Mouse (Mus musculus): ENCODE data around the gene Srrm1. TPM values are rescaled to one million over a fixed set of nuclear protein-coding genes. Genes with fewer than 3 reads are reported as not detected.
A peak's percentile ranks its signal among the peaks of the same experiment; 100 is the strongest.

The Srrm1 gene
- polyA plus RNA-seq, 1 experiment from 2014 or later: 298 TPM

GRCm38 (mm10) chr4:135301166-135301565 is 52.0 kb downstream of the Srrm1 start:
- no peaks in the 10 kb centered on the region for H3K9me3 ChIP-seq
- peaks cover 20% of the 10 kb centered on the region for H3K4me1 ChIP-seq (replicated peaks)
- H3K9ac ChIP-seq (replicated peaks): no peak overlapping the region
- no peak overlapping the region for H3K4me2 ChIP-seq
- no peak for ATAC-seq (ENCODE audit: insufficient number of reproducible peaks, insufficient read depth, low FRiP score, low TSS enrichment, low read depth)
- H3K27ac ChIP-seq: no peak overlapping the region
- H3K36me3 ChIP-seq: no peaks in the 10 kb centered on the region
- 83% methylated on average over 3 of the region's 3 CpGs for WGBS
- H3K27me3 ChIP-seq: no peaks in the 10 kb centered on the region
- H3K4me3 ChIP-seq (replicated peaks): no peak overlapping the region

- Histone ChIP-seq H3K4me3 (replicated peaks) (no peak overlapping the region), H3K4me2 (no peak overlapping the region), H3K27ac (no peak overlapping the region), H3K4me1 (replicated peaks) (peaks cover 20% of the 10 kb centered on the region), H3K36me3 (no peaks in the 10 kb centered on the region), H3K9me3 (no peaks in the 10 kb centered on the region), H3K9ac (replicated peaks) (no peak overlapping the region), H3K27me3 (no peaks in the 10 kb centered on the region)
- no peak for ATAC-seq (ENCODE audit: insufficient number of reproducible peaks, insufficient read depth, low FRiP score, low TSS enrichment, low read depth)
- 90% methylated on average over 26 of the region's 26 CpGs for WGBS
Measured at GRCm38 (mm10) chr4:135300248-135301041, 52.7 kb downstream of the Srrm1 start.

GRCm38 (mm10) chr4:135298680-135299079 is 54.4 kb downstream of the Srrm1 start:
- Histone ChIP-seq H3K4me2 (no peak overlapping the region), H3K4me1 (replicated peaks) (peaks cover 20% of the 10 kb centered on the region), H3K27me3 (no peaks in the 10 kb centered on the region), H3K9ac (replicated peaks) (no peak overlapping the region), H3K36me3 (no peaks in the 10 kb centered on the region), H3K9me3 (no peaks in the 10 kb centered on the region), H3K4me3 (replicated peaks) (no peak overlapping the region), H3K27ac (peak overlapping the region; percentile 82)
- 92% methylated on average over 10 of the region's 10 CpGs for WGBS
- no peak for ATAC-seq (ENCODE audit: insufficient number of reproducible peaks, insufficient read depth, low FRiP score, low TSS enrichment, low read depth)

GRCm38 (mm10) chr4:135297931-135298546 is 55.1 kb downstream of the Srrm1 start:
- Histone ChIP-seq H3K27ac (peak overlapping the region; percentile 82), H3K4me3 (replicated peaks) (no peak overlapping the region), H3K9ac (replicated peaks) (no peak overlapping the region), H3K4me1 (replicated peaks) (peaks cover 20% of the 10 kb centered on the region), H3K36me3 (no peaks in the 10 kb centered on the region), H3K27me3 (no peaks in the 10 kb centered on the region), H3K4me2 (no peak overlapping the region), H3K9me3 (no peaks in the 10 kb centered on the region)
- WGBS: 76% methylated on average over 15 of the region's 15 CpGs
- peak; percentile 55 for ATAC-seq (ENCODE audit: insufficient number of reproducible peaks, insufficient read depth, low FRiP score, low TSS enrichment, low read depth)

GRCm38 (mm10) chr4:135297146-135297545 is 56.0 kb downstream of the Srrm1 start:
- Histone ChIP-seq H3K27ac (no peak overlapping the region), H3K27me3 (no peaks in the 10 kb centered on the region), H3K36me3 (no peaks in the 10 kb centered on the region), H3K4me1 (replicated peaks) (peaks cover 26% of the 10 kb centered on the region), H3K9me3 (no peaks in the 10 kb centered on the region), H3K9ac (replicated peaks) (no peak overlapping the region), H3K4me3 (replicated peaks) (no peak overlapping the region), H3K4me2 (no peak overlapping the region)
- ATAC-seq (ENCODE audit: insufficient number of reproducible peaks, insufficient read depth, low FRiP score, low TSS enrichment, low read depth): no peak
- WGBS: 67% methylated on average over 7 of the region's 7 CpGs

GRCm38 (mm10) chr4:135296565-135296964 is 56.6 kb downstream of the Srrm1 start:
- H3K9me3 ChIP-seq: no peaks in the 10 kb centered on the region
- peaks cover 32% of the 10 kb centered on the region for H3K4me1 ChIP-seq (replicated peaks)
- no peaks in the 10 kb centered on the region for H3K27me3 ChIP-seq
- no peak overlapping the region for H3K4me3 ChIP-seq (replicated peaks)
- H3K4me2 ChIP-seq: no peak overlapping the region
- no peak overlapping the region for H3K9ac ChIP-seq (replicated peaks)
- no peak overlapping the region for H3K27ac ChIP-seq
- ATAC-seq (ENCODE audit: insufficient number of reproducible peaks, insufficient read depth, low FRiP score, low TSS enrichment, low read depth): no peak
- H3K36me3 ChIP-seq: no peaks in the 10 kb centered on the region

GRCm38 (mm10) chr4:135293813-135294212 is 59.3 kb downstream of the Srrm1 start:
- ATAC-seq (ENCODE audit: insufficient number of reproducible peaks, insufficient read depth, low FRiP score, low TSS enrichment, low read depth): no peak
- Histone ChIP-seq H3K9me3 (no peaks in the 10 kb centered on the region), H3K27ac (no peak overlapping the region), H3K4me2 (no peak overlapping the region), H3K4me3 (replicated peaks) (no peak overlapping the region), H3K4me1 (replicated peaks) (peaks cover 33% of the 10 kb centered on the region), H3K27me3 (no peaks in the 10 kb centered on the region), H3K9ac (replicated peaks) (no peak overlapping the region), H3K36me3 (no peaks in the 10 kb centered on the region)
- WGBS: 89% methylated on average over 3 of the region's 3 CpGs

GRCm38 (mm10) chr4:135292477-135293089 is 60.5 kb downstream of the Srrm1 start:
- Histone ChIP-seq H3K36me3 (no peaks in the 10 kb centered on the region), H3K4me2 (peak overlapping the region; percentile 38), H3K27ac (peak overlapping the region; percentile 62), H3K4me1 (replicated peaks) (peaks cover 27% of the 10 kb centered on the region), H3K27me3 (no peaks in the 10 kb centered on the region), H3K9ac (replicated peaks) (no peak overlapping the region), H3K9me3 (no peaks in the 10 kb centered on the region), H3K4me3 (replicated peaks) (no peak overlapping the region)
- WGBS: 8% methylated on average over 12 of the region's 12 CpGs
- peak; percentile 56 for ATAC-seq (ENCODE audit: insufficient number of reproducible peaks, insufficient read depth, low FRiP score, low TSS enrichment, low read depth)

- no peak for ATAC-seq (ENCODE audit: insufficient number of reproducible peaks, insufficient read depth, low FRiP score, low TSS enrichment, low read depth)
- Histone ChIP-seq H3K36me3 (no peaks in the 10 kb centered on the region), H3K4me1 (replicated peaks) (peaks cover 24% of the 10 kb centered on the region), H3K9me3 (no peaks in the 10 kb centered on the region), H3K4me2 (peak overlapping the region; percentile 38; the same call in 1 of the 2 replicates), H3K9ac (replicated peaks) (no peak overlapping the region), H3K27me3 (no peaks in the 10 kb centered on the region), H3K4me3 (replicated peaks) (no peak overlapping the region), H3K27ac (peak overlapping the region; percentile 62; the same call in 1 of the 2 replicates)
- 57% methylated on average over 6 of the region's 6 CpGs for WGBS
Measured at GRCm38 (mm10) chr4:135291841-135292240, 61.3 kb downstream of the Srrm1 start.

- H3K27me3 ChIP-seq: no peaks in the 10 kb centered on the region
- peaks cover 27% of the 10 kb centered on the region for H3K4me1 ChIP-seq (replicated peaks)
- H3K4me2 ChIP-seq: no peak overlapping the region
- no peaks in the 10 kb centered on the region for H3K9me3 ChIP-seq
- WGBS: 90% methylated on average over 8 of the region's 8 CpGs
- no peaks in the 10 kb centered on the region for H3K36me3 ChIP-seq
- no peak overlapping the region for H3K27ac ChIP-seq
- H3K9ac ChIP-seq (replicated peaks): no peak overlapping the region
- no peak for ATAC-seq (ENCODE audit: insufficient number of reproducible peaks, insufficient read depth, low FRiP score, low TSS enrichment, low read depth)
- no peak overlapping the region for H3K4me3 ChIP-seq (replicated peaks)
Measured at GRCm38 (mm10) chr4:135291199-135291598, 61.9 kb downstream of the Srrm1 start.

GRCm38 (mm10) chr4:135287975-135288374 is 65.1 kb downstream of the Srrm1 start:
- no peaks in the 10 kb centered on the region for H3K36me3 ChIP-seq
- H3K9ac ChIP-seq (replicated peaks): no peak overlapping the region
- no peak overlapping the region for H3K4me3 ChIP-seq (replicated peaks)
- no peak for ATAC-seq (ENCODE audit: insufficient number of reproducible peaks, insufficient read depth, low FRiP score, low TSS enrichment, low read depth)
- H3K9me3 ChIP-seq: no peaks in the 10 kb centered on the region
- H3K27ac ChIP-seq: no peak overlapping the region
- no peak overlapping the region for H3K4me2 ChIP-seq
- H3K27me3 ChIP-seq: no peaks in the 10 kb centered on the region
- peaks cover 37% of the 10 kb centered on the region for H3K4me1 ChIP-seq (replicated peaks)
- 33% methylated on average over 3 of the region's 3 CpGs for WGBS

Data from limb, embryonic 12.5 days (tissue).